Mouse (Mus musculus) midbrain, embryonic 13.5 days (tissue): ENCODE data around the gene Ubac2. TPM values are rescaled to one million over a fixed set of nuclear protein-coding genes. Genes with fewer than 3 reads are reported as not detected.

Experiments used
- ATAC-seq: fragments of 200-750 bp; cut with Nextera tagmentation; 2 replicates; pipeline ENCODE4 v1.8.0; 2017; ENCODE audit warnings: mild to moderate bottlenecking, moderate TSS enrichment, moderate library complexity
- H3K27ac ChIP-seq: fragments of 300-500 bp; sonication (generic); 2 replicates; pipeline ENCODE4 v1.5.1; 2015; ENCODE audit warnings: inconsistent platforms, mild to moderate bottlenecking, moderate library complexity
- H3K27me3 ChIP-seq: fragments of 300-500 bp; sonication (generic); 2 replicates; pipeline ENCODE4 v1.6.1; 2015; ENCODE audit warnings: mild to moderate bottlenecking, inconsistent platforms
- H3K36me3 ChIP-seq: fragments of 300-500 bp; sonication (generic); 2 replicates; pipeline ENCODE4 v1.6.1; 2015; ENCODE audit warnings: mild to moderate bottlenecking, inconsistent platforms
- H3K4me1 ChIP-seq: fragments of 300-500 bp; sonication (generic); replicated peaks from 2 replicates; pipeline ENCODE4 v1.6.1; 2015; ENCODE audit warnings: inconsistent platforms
- H3K4me2 ChIP-seq: fragments of 300-500 bp; sonication (generic); replicated peaks from 2 replicates; pipeline ENCODE4 v1.6.1; 2015; ENCODE audit warnings: moderate library complexity, mild to moderate bottlenecking, inconsistent platforms
- H3K4me3 ChIP-seq: fragments of 300-500 bp; sonication (generic); replicated peaks from 2 replicates; pipeline ENCODE4 v1.5.1; 2015; ENCODE audit warnings: mild to moderate bottlenecking, inconsistent platforms
- H3K9ac ChIP-seq: fragments of 300-500 bp; sonication (generic); replicated peaks from 2 replicates; pipeline ENCODE4 v1.6.1; 2015; ENCODE audit warnings: mild to moderate bottlenecking, inconsistent platforms
- H3K9me3 ChIP-seq: fragments of 300-500 bp; sonication (generic); 2 replicates; pipeline ENCODE4 v1.6.1; 2016; ENCODE audit warnings: mild to moderate bottlenecking, inconsistent platforms
- WGBS: fragments of 180-500 bp; shearing (Covaris S2); methylation state at CpG from one replicate; pipeline ENCODE4 v1.1.7; 2015; 5-methylcytosine and 5-hydroxymethylcytosine counted together
- polyA plus RNA-seq: library from polyadenylated mRNA; unstranded; fragments of >200 nt; fragmentation: Nextera tagmentation; extraction: Ambion mirVana; gene quantifications from 2 replicates; pipeline ENCODE4 v1.2.1, GENCODE M21; 2015

The Ubac2 gene
- polyA plus RNA-seq, 1 experiment from 2014 or later, result 51.2 TPM

- 83% methylated on average over 4 of the region's 4 CpGs for WGBS
- ATAC-seq, result no peak
- Histone ChIP-seq H3K9ac (no peak overlapping the region), H3K4me1 (0 out of 2 replicates have a peak, but pooled peaks cover 3% of the 10 kb centered on the region), H3K9me3 (no peaks in the 10 kb centered on the region), H3K36me3 (no peaks in the 10 kb centered on the region), H3K27ac (no peak overlapping the region), H3K27me3 (no peaks in the 10 kb centered on the region), H3K4me3 (no peak overlapping the region), H3K4me2 (no peak overlapping the region)
These were observed 109.3 kb downstream of the Ubac2 start for GRCm38 (mm10) chr14:121987691-121988090.

DNA sequence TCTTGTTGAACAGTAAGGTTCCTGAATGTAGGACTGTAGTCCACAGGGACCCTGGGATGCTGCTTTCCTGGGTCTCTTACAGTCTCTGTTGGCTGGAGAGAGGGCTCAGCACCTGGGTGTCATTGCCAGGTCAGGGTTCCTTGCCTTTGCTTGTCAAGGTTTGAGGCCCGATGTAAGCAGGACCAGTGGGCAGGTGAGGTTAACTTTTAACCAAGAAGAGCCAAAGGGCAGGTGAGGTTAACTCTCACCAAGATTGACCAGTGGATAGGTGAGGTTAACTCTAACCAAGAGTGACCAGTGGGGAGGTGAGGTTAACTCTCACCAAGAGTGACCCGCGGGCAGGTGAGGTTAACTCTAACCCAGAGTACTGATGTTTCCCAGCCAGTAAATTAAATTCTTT, 110.9 kb downstream of the Ubac2 start:
- Histone ChIP-seq H3K4me1 (no peaks in the 10 kb centered on the region), H3K4me2 (no peak overlapping the region), H3K36me3 (peaks cover 7% of the 10 kb centered on the region), H3K4me3 (no peak overlapping the region), H3K9ac (no peak overlapping the region), H3K9me3 (no peaks in the 10 kb centered on the region), H3K27me3 (no peaks in the 10 kb centered on the region), H3K27ac (no peak overlapping the region)
- WGBS, result 97% methylated on average over 3 of the region's 3 CpGs
- no peak for ATAC-seq

GRCm38 (mm10) chr14:121989869-121990268, 111.4 kb downstream of the Ubac2 start:
- no peak overlapping the region for H3K4me3 ChIP-seq
- no peak overlapping the region for H3K9ac ChIP-seq
- no peaks in the 10 kb centered on the region for H3K27me3 ChIP-seq
- H3K4me1 ChIP-seq, result no peaks in the 10 kb centered on the region
- H3K36me3 ChIP-seq, result peaks cover 12% of the 10 kb centered on the region
- no peak overlapping the region for H3K4me2 ChIP-seq
- H3K9me3 ChIP-seq, result no peaks in the 10 kb centered on the region
- ATAC-seq, result no peak
- no peak overlapping the region for H3K27ac ChIP-seq
- 97% methylated on average over 3 of the region's 3 CpGs for WGBS

- no peak overlapping the region for H3K4me3 ChIP-seq
- 93% methylated on average over 6 of the region's 6 CpGs for WGBS
- no peak overlapping the region for H3K27ac ChIP-seq
- peaks cover 22% of the 10 kb centered on the region for H3K36me3 ChIP-seq
- no peak overlapping the region for H3K4me2 ChIP-seq
- no peaks in the 10 kb centered on the region for H3K9me3 ChIP-seq
- no peaks in the 10 kb centered on the region for H3K4me1 ChIP-seq
- no peaks in the 10 kb centered on the region for H3K27me3 ChIP-seq
- no peak for ATAC-seq
- no peak overlapping the region for H3K9ac ChIP-seq
These were observed 112.5 kb downstream of the Ubac2 start for GRCm38 (mm10) chr14:121990897-121991296.

DNA sequence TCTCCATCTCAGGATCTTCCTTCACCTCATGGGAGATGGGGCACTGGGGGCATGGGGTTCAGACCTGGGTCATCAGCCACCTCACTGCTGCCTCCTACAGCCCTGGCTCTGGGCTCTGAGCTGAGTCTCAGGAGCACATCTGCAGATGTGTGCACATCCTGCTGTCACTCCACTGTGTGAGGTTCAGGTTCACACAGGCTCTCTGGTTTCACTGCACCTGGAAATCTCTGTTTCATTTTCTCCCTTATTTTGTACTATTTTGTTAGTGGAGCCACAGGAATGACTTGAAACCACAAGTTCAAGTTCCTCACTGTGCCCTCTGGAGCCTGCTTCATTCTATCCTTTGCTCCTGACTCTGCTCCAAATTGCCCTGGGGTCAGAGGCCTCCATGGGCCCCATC, 113.5 kb downstream of the Ubac2 start:
- peaks cover 32% of the 10 kb centered on the region for H3K36me3 ChIP-seq
- no peaks in the 10 kb centered on the region for H3K4me1 ChIP-seq
- H3K4me2 ChIP-seq, result no peak overlapping the region
- H3K9me3 ChIP-seq, result no peaks in the 10 kb centered on the region
- H3K4me3 ChIP-seq, result no peak overlapping the region
- ATAC-seq, result no peak
- no peaks in the 10 kb centered on the region for H3K27me3 ChIP-seq
- H3K27ac ChIP-seq, result no peak overlapping the region
- H3K9ac ChIP-seq, result no peak overlapping the region

- H3K9me3 ChIP-seq, result no peaks in the 10 kb centered on the region
- WGBS, result 94% methylated on average over 13 of the region's 13 CpGs
These were observed 114.2 kb downstream of the Ubac2 start for GRCm38 (mm10) chr14:121992395-121993280.

GRCm38 (mm10) chr14:121993616-121994015, 115.2 kb downstream of the Ubac2 start:
- Histone ChIP-seq H3K27ac (no peak overlapping the region), H3K9ac (no peak overlapping the region), H3K4me2 (no peak overlapping the region), H3K27me3 (no peaks in the 10 kb centered on the region), H3K4me1 (no peaks in the 10 kb centered on the region), H3K9me3 (no peaks in the 10 kb centered on the region), H3K4me3 (no peak overlapping the region), H3K36me3 (peaks cover 42% of the 10 kb centered on the region)
- WGBS, result 92% methylated on average over 4 of the region's 4 CpGs
- ATAC-seq, result no peak

More at GRCm38 (mm10) chr14:121992395-121993280, 114.2 kb downstream of the Ubac2 start:
- no peak overlapping the region for H3K9ac ChIP-seq
- H3K27me3 ChIP-seq, result no peaks in the 10 kb centered on the region
- no peaks in the 10 kb centered on the region for H3K4me1 ChIP-seq
- H3K4me2 ChIP-seq, result no peak overlapping the region
- H3K4me3 ChIP-seq, result no peak overlapping the region
- no peak overlapping the region for H3K27ac ChIP-seq
- H3K36me3 ChIP-seq, result peaks cover 36% of the 10 kb centered on the region
- no peak for ATAC-seq

DNA sequence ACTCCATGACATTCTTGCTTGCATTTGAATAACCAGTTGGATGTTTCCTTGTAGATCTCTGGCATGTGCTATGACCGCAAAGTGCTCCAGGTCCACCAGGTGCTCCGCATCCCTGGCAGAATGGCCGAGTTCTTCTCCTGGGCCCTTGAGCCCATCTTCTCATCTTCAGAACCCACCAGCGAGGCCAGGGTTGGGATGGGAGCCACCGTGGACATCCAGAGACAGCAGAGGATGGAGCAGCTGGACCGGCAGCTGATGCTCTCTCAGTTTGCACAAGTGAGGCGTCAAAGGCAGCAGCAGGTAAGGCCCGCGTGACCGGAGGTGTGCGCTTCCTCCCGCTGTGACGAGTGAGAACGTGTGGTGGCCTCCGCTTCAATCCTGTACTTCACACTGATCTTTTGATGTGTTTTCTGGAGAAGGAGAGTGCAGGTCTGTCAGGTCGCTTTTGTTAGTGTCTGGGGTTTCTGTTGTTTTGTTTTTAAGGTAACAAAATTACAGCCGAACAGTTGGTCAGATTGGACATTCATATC, 115.8 kb downstream of the Ubac2 start:
- no peaks in the 10 kb centered on the region for H3K27me3 ChIP-seq
- ATAC-seq, result no peak

GRCm38 (mm10) chr14:121994846-121995556, 116.6 kb downstream of the Ubac2 start:
- no peak for ATAC-seq
- Histone ChIP-seq H3K27ac (no peak overlapping the region), H3K4me1 (no peaks in the 10 kb centered on the region), H3K9me3 (no peaks in the 10 kb centered on the region), H3K36me3 (peaks cover 42% of the 10 kb centered on the region), H3K4me2 (no peak overlapping the region), H3K4me3 (no peak overlapping the region), H3K27me3 (no peaks in the 10 kb centered on the region), H3K9ac (no peak overlapping the region)
- WGBS, result 93% methylated on average over 7 of the region's 7 CpGs

More for the DNA sequence above, 115.8 kb downstream of the Ubac2 start:
- peaks cover 42% of the 10 kb centered on the region for H3K36me3 ChIP-seq
- 95% methylated on average over 17 of the region's 17 CpGs for WGBS
- H3K9me3 ChIP-seq, result no peaks in the 10 kb centered on the region
- H3K27ac ChIP-seq, result no peak overlapping the region
- H3K4me3 ChIP-seq, result no peak overlapping the region
- no peak overlapping the region for H3K4me2 ChIP-seq
- H3K4me1 ChIP-seq, result no peaks in the 10 kb centered on the region
- H3K9ac ChIP-seq, result no peak overlapping the region

- no peaks in the 10 kb centered on the region for H3K4me1 ChIP-seq
- no peak for ATAC-seq
- no peaks in the 10 kb centered on the region for H3K9me3 ChIP-seq
- H3K27ac ChIP-seq, result no peak overlapping the region
- no peak overlapping the region for H3K4me3 ChIP-seq
- no peaks in the 10 kb centered on the region for H3K27me3 ChIP-seq
- H3K4me2 ChIP-seq, result no peak overlapping the region
- WGBS, result 100% methylated on average over 1 of the region's 1 CpGs
- no peak overlapping the region for H3K9ac ChIP-seq
- peaks cover 46% of the 10 kb centered on the region for H3K36me3 ChIP-seq
These were observed 117.1 kb downstream of the Ubac2 start for GRCm38 (mm10) chr14:121995557-121995870.

DNA sequence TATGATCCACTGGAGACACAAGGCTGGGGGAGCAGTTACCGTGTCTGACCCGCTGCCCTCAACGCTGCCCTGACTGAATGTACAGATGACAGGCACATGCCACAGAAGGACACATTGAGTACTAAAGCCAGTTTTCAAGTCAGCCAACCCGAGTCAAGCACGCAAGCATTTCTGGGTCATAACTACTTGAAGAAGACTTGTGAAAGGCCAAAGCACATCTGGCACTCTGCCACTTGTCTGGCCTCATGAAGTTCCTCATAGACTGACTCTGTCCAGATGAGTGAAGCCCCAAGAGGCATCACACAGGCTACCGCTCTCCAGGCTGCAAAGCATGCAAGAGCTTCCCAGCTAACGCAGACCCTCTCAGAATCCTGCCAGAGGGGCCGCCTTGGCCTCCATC, 118.4 kb downstream of the Ubac2 start:
- Histone ChIP-seq H3K27ac (no peak overlapping the region), H3K27me3 (no peaks in the 10 kb centered on the region), H3K36me3 (peaks cover 54% of the 10 kb centered on the region), H3K9me3 (no peaks in the 10 kb centered on the region), H3K9ac (no peak overlapping the region), H3K4me2 (no peak overlapping the region), H3K4me3 (no peak overlapping the region), H3K4me1 (no peaks in the 10 kb centered on the region)
- no peak for ATAC-seq
- 92% methylated on average over 8 of the region's 8 CpGs for WGBS

DNA sequence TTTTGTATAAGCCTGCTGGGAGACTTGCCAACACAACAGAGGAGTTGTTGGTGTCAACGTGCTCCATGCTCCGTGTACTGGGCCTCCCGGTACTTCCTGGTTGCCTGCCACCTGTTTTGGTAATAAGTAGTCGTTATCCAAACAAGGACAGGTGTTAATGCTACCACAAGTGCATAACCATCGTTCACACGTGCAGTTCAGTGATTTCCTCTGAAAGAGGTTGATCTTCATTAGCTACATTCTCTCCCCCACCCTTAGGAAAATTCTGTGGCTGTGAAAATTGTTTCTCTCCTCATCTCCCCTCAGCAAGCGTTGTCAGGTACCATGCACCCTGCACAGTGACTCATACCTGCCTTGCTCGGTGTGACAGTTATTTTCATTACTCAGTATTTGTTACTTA, 121.0 kb downstream of the Ubac2 start:
- 92% methylated on average over 8 of the region's 8 CpGs for WGBS
- Histone ChIP-seq H3K27ac (no peak overlapping the region), H3K4me2 (no peak overlapping the region), H3K36me3 (peaks cover 46% of the 10 kb centered on the region), H3K4me1 (no peaks in the 10 kb centered on the region), H3K9ac (no peak overlapping the region), H3K4me3 (no peak overlapping the region), H3K27me3 (no peaks in the 10 kb centered on the region), H3K9me3 (no peaks in the 10 kb centered on the region)
- no peak for ATAC-seq
